Mouse (Mus musculus) CH12.LX (cell line): ENCODE data around the gene Foxm1. TPM values are rescaled to one million over a fixed set of nuclear protein-coding genes. Genes with fewer than 3 reads are reported as not detected.

ENCODE experiments used
- DNase-seq: peaks from one replicate; pipeline ENCODE4 v3.0.0-alpha.2; 2013; ENCODE audit errors: extremely low read depth
- H3K27ac ChIP-seq: 2 replicates; pipeline ENCODE4 v1.5.1; 2012; ENCODE audit warnings: low read depth, mild to moderate bottlenecking, control low read depth, moderate library complexity; ENCODE audit not compliant: insufficient read depth
- H3K27me3 ChIP-seq: replicated peaks from 2 replicates; pipeline ENCODE3; 2012; ENCODE audit warnings: inconsistent platforms
- H3K36me3 ChIP-seq, 2 experiments: replicated peaks in 1 of 2; 2 replicates each; pipeline versions ENCODE3 to v1.6.1; 2012; ENCODE audit warnings: inconsistent platforms in 1 of 2, low read length in 1 of 2, mild to moderate bottlenecking in 1 of 2, mixed read lengths in 1 of 2, moderate library complexity in 1 of 2; ENCODE audit not compliant: control insufficient read depth in 1 of 2, insufficient read depth in 1 of 2
- H3K4me1 ChIP-seq, 2 experiments: 2 replicates each; pipeline ENCODE4 v1.6.1; 2012; ENCODE audit warnings: inconsistent platforms in 1 of 2, moderate library complexity in 1 of 2; ENCODE audit not compliant: insufficient read depth in 2 of 2, control insufficient read depth in 1 of 2
- H3K4me2 ChIP-seq: 2 replicates; pipeline ENCODE4 v1.6.1; 2012; ENCODE audit warnings: low read depth, mild to moderate bottlenecking, control low read depth; ENCODE audit not compliant: poor library complexity, insufficient read depth, severe bottlenecking
- H3K4me3 ChIP-seq, 3 experiments: fragments of 150-350 bp in 1 of 3; sonication (generic) in 1 of 3; replicated peaks in 1 of 3; 2 replicates each; pipeline versions ENCODE3 to v1.5.1; 2011 to 2012; ENCODE audit warnings: low read depth in 2 of 3, low read length in 2 of 3, mild to moderate bottlenecking in 2 of 3, moderate library complexity in 2 of 3, control low read depth in 1 of 3, improper control_type of control experiment in 1 of 3, inconsistent platforms in 1 of 3, mixed read lengths in 1 of 3; ENCODE audit not compliant: poor library complexity in 1 of 3
- H3K79me2 ChIP-seq: replicated peaks from 2 replicates; pipeline ENCODE4 v1.6.1; 2012; ENCODE audit warnings: mild to moderate bottlenecking, moderate library complexity; ENCODE audit not compliant: control insufficient read depth, poor library complexity, insufficient read depth, severe bottlenecking; ENCODE audit errors: extremely low read depth
- H3K9ac ChIP-seq: 2 replicates; pipeline ENCODE4 v1.6.1; 2012; ENCODE audit warnings: low read depth, mild to moderate bottlenecking, control low read depth, moderate library complexity; ENCODE audit not compliant: insufficient read depth
- H3K9me3 ChIP-seq: replicated peaks from 2 replicates; pipeline ENCODE3; 2012; ENCODE audit warnings: low read length, inconsistent platforms, mixed read lengths
- BHLHE40 ChIP-seq: IDR thresholded peaks from 2 replicates; pipeline ENCODE4 v1.6.1; 2011; ENCODE audit warnings: mild to moderate bottlenecking, low read depth, low read length, improper control_type of control experiment
- CHD2 ChIP-seq: IDR thresholded peaks from 2 replicates; pipeline ENCODE4 v1.6.1; 2011; ENCODE audit warnings: low read length, improper control_type of control experiment
- E2F4 ChIP-seq: IDR thresholded peaks from 2 replicates; pipeline ENCODE4 v1.6.1; 2011; ENCODE audit warnings: low read depth, low read length, improper control_type of control experiment; ENCODE audit not compliant: insufficient replicate concordance
- ELF1 ChIP-seq: IDR thresholded peaks from 2 replicates; pipeline ENCODE4 v1.6.1; 2014; ENCODE audit warnings: low read depth, mild to moderate bottlenecking, inconsistent platforms, low read length, improper control_type of control experiment
- EP300 ChIP-seq: IDR thresholded peaks from 2 replicates; pipeline ENCODE4 v1.6.1; 2011; ENCODE audit warnings: low read length, improper control_type of control experiment
- ETS1 ChIP-seq: conservative IDR thresholded peaks from 2 replicates; pipeline ENCODE4 v1.6.1; 2012; ENCODE audit warnings: low read depth, mild to moderate bottlenecking, inconsistent platforms, low read length, improper control_type of control experiment, moderate library complexity
- GABPA ChIP-seq: IDR thresholded peaks from 2 replicates; pipeline ENCODE4 v1.6.1; 2012; ENCODE audit warnings: low read depth, low read length, improper control_type of control experiment, inconsistent platforms; ENCODE audit not compliant: insufficient replicate concordance
- IRF4 ChIP-seq: IDR thresholded peaks from 2 replicates; pipeline ENCODE4 v1.6.1; 2014; ENCODE audit warnings: low read depth, mild to moderate bottlenecking, inconsistent platforms, low read length, improper control_type of control experiment
- JUN ChIP-seq: IDR thresholded peaks from 2 replicates; pipeline ENCODE4 v1.6.1; 2011; ENCODE audit warnings: low read depth, mild to moderate bottlenecking, low read length, improper control_type of control experiment, moderate library complexity; ENCODE audit not compliant: insufficient read depth
- KAT2A ChIP-seq: IDR thresholded peaks from 2 replicates; pipeline ENCODE4 v1.6.1; 2012; ENCODE audit warnings: low read length, improper control_type of control experiment, inconsistent platforms; ENCODE audit not compliant: insufficient replicate concordance
- MAFK ChIP-seq: IDR thresholded peaks from 2 replicates; pipeline ENCODE4 v1.6.1; 2011; ENCODE audit warnings: low read length, improper control_type of control experiment; ENCODE audit not compliant: insufficient replicate concordance
- MAX ChIP-seq: IDR thresholded peaks from 2 replicates; pipeline ENCODE4 v1.6.1; 2011; ENCODE audit warnings: low read length, improper control_type of control experiment
- MAZ ChIP-seq: IDR thresholded peaks from 2 replicates; pipeline ENCODE4 v1.6.1; 2012; ENCODE audit warnings: low read depth, mild to moderate bottlenecking, inconsistent platforms, low read length, improper control_type of control experiment, moderate library complexity
- MXI1 ChIP-seq: IDR thresholded peaks from 2 replicates; pipeline ENCODE4 v1.6.1; 2011; ENCODE audit warnings: mild to moderate bottlenecking, low read depth, low read length, improper control_type of control experiment
- NELFE ChIP-seq: IDR thresholded peaks from 2 replicates; pipeline ENCODE4 v1.6.1; 2011; ENCODE audit warnings: low read depth, low read length, improper control_type of control experiment
- NRF1 ChIP-seq: IDR thresholded peaks from 2 replicates; pipeline ENCODE4 v1.6.1; 2014; ENCODE audit warnings: low read depth, mild to moderate bottlenecking, inconsistent platforms, low read length, improper control_type of control experiment, moderate library complexity
- POLR2AphosphoS2 ChIP-seq: IDR thresholded peaks from 2 replicates; pipeline ENCODE4 v1.6.1; 2011; ENCODE audit warnings: low read depth, low read length, improper control_type of control experiment
- SMC3 ChIP-seq: IDR thresholded peaks from 2 replicates; pipeline ENCODE4 v1.6.1; 2011; ENCODE audit warnings: low read depth, low read length, improper control_type of control experiment
- TCF12 ChIP-seq: IDR thresholded peaks from 2 replicates; pipeline ENCODE4 v1.6.1; 2014; ENCODE audit warnings: low read depth, mild to moderate bottlenecking, inconsistent platforms, low read length, improper control_type of control experiment
- UBTF ChIP-seq: IDR thresholded peaks from 2 replicates; pipeline ENCODE4 v1.6.1; 2012; ENCODE audit warnings: low read depth, mild to moderate bottlenecking, inconsistent platforms, low read length, improper control_type of control experiment, moderate library complexity
- USF1 ChIP-seq: IDR thresholded peaks from 2 replicates; pipeline ENCODE4 v1.6.1; 2014; ENCODE audit warnings: low read depth, mild to moderate bottlenecking, inconsistent platforms, low read length, improper control_type of control experiment
- USF2 ChIP-seq: conservative IDR thresholded peaks from 2 replicates; pipeline ENCODE4 v1.6.1; 2011; ENCODE audit warnings: low read depth, low read length, improper control_type of control experiment
- ZKSCAN1 ChIP-seq: IDR thresholded peaks from 2 replicates; pipeline ENCODE4 v1.6.1; 2012; ENCODE audit warnings: low read depth, inconsistent platforms, low read length, improper control_type of control experiment, borderline replicate concordance
- dilution Hi-C: fragments of 300-500 bp; cut with MboI; formaldehyde crosslinking; loops from 2 replicates; pipeline ENCODE4 v1.14.3; 2020; ENCODE audit warnings: low sequenced_read_pairs; ENCODE audit not compliant: extremely low pct_unique_long_range_greater_than_20kb, extremely low pct_ligation_motif_present
- in situ Hi-C: fragments of 300-500 bp; cut with MboI; formaldehyde crosslinking; loops from 3 replicates; pipeline ENCODE4 v1.14.3; 2019; ENCODE audit warnings: low sequenced_read_pairs, low pct_ligation_motif_present, low pct_unique_long_range_greater_than_20kb, mixed read lengths
- polyA plus RNA-seq: library from polyadenylated mRNA; unstranded; fragments of >175 nt; gene quantifications from 2 replicates; pipeline ENCODE4 v1.2.1, GENCODE M21; 2012; ENCODE audit warnings: low read depth; ENCODE audit not compliant: insufficient read length
- total RNA-seq, 2 experiments: library from RNA; depleted of rRNA; stranded (reverse); fragments of 300-350 nt in 1 of 2; fragments of >200 nt in 1 of 2; gene quantifications; 2 replicates each; pipeline ENCODE4 v1.2.3; 2012 to 2014

The Foxm1 gene
- total and polyA plus RNA-seq, 3 experiments = 6.0 to 41.0 (median 16.8) TPM

- no peaks in the 10 kb centered on the region for H3K27me3 ChIP-seq
These were observed 7.3 kb downstream of the Foxm1 start for GRCm38 (mm10) chr6:128370040-128370439.

GRCm38 (mm10) chr6:128375192-128375591, 12.4 kb downstream of the Foxm1 start, which contains the start of the genes Tex52 and Gm44596:
Gene Tex52, plus strand, starts transcription at chr6:128375456.
Gene Gm44596, plus strand, starts transcription at chr6:128375503.
- Histone ChIP-seq H3K9me3 (no peaks in the 10 kb centered on the region), H3K4me1 (peaks cover 0 to 6% of the 10 kb centered on the region in 2 experiments; a peak in 2 of 4 replicates), H3K27me3 (no peaks in the 10 kb centered on the region), H3K27ac (no peak within 1 kb of the TSS), H3K36me3 (peaks cover 50 to 66% of the 10 kb centered on the region in 2 experiments), H3K79me2 (no peaks in the 10 kb centered on the region), H3K9ac (no peak within 1 kb of the TSS), H3K4me3 (no peak within 1 kb of the TSS), H3K4me2 (no peak within 1 kb of the TSS)
- TF ChIP-seq ELF1 (no peak), NELFE (no peak), TCF12 (no peak), ZKSCAN1 (no peak), SMC3 (no peak), NRF1 (no peak), POLR2AphosphoS2 (no peak), USF2 (no peak), USF1 (no peak), JUN (no peak), E2F4 (no peak), MAFK (no peak), MAZ (no peak)
- DNase-seq = no peak
- in situ Hi-C loops = no loop called here
- dilution Hi-C loops = no loop called here

More at GRCm38 (mm10) chr6:128370040-128370439, 7.3 kb downstream of the Foxm1 start:
- no peaks in the 10 kb centered on the region for H3K9me3 ChIP-seq
- peaks cover 85 to 96% of the 10 kb centered on the region in 2 experiments for H3K36me3 ChIP-seq
- no peak for TF ChIP-seq POLR2AphosphoS2
- no peak for TF ChIP-seq KAT2A
- no peak for TF ChIP-seq GABPA
- no peak for TF ChIP-seq MAX
- TF ChIP-seq EP300 = no peak
- no peak for TF ChIP-seq MXI1
- TF ChIP-seq MAFK = no peak
- TF ChIP-seq ETS1 = no peak
- no peak for TF ChIP-seq USF2
- no peak for TF ChIP-seq UBTF
- TF ChIP-seq IRF4 = no peak
- TF ChIP-seq BHLHE40 = no peak
- TF ChIP-seq CHD2 = no peak
- TF ChIP-seq USF1 = no peak
- no peak for TF ChIP-seq ELF1
- TF ChIP-seq, all 38 proteins: peak for 0
- H3K4me3 ChIP-seq = no peak overlapping the region
- in situ Hi-C loops (no loop called here), dilution Hi-C loops (no loop called here)
- H3K4me2 ChIP-seq = no peak overlapping the region
- no peak overlapping the region for H3K27ac ChIP-seq
- peaks cover 3% of the 10 kb centered on the region; the same call in 1 of the 2 replicates for H3K79me2 ChIP-seq
- no peak for DNase-seq
- H3K9ac ChIP-seq = no peak overlapping the region
- H3K4me1 ChIP-seq = peaks cover 0 to 14% of the 10 kb centered on the region in 2 experiments
